Mouse (Mus musculus) frontal cortex, adult 2 months (tissue): ENCODE data around the gene Gm9945. TPM values are rescaled to one million over a fixed set of nuclear protein-coding genes. Genes with fewer than 3 reads are reported as not detected.

Source experiments
- DNase-seq, 2 experiments: peaks; one replicate each; pipeline ENCODE4 v3.0.0; 2022; ENCODE audit warnings: low spot score in 1 of 2; ENCODE audit errors: extremely low spot score in 1 of 2
- polyA plus RNA-seq: library from polyadenylated mRNA; depleted of rRNA; stranded (reverse); fragments of >200 nt; gene quantifications from 2 replicates; pipeline ENCODE4 v1.2.3, GENCODE M21; 2012; rRNA removed

Gene Gm9945
- polyA plus RNA-seq, 1 experiment, result 0.46 TPM

GRCm38 (mm10) chr11:53521120-53521820 lies 41.3 kb downstream of the Gm9945 start:
- DNase-seq, result no peak

- DNase-seq, result no peak
Observed at GRCm38 (mm10) chr11:53521821-53522131, 41.8 kb downstream of the Gm9945 start.

- no peak for DNase-seq
Observed at GRCm38 (mm10) chr11:53522362-53522761, 42.4 kb downstream of the Gm9945 start.

GRCm38 (mm10) chr11:53522930-53523329 lies 43.0 kb downstream of the Gm9945 start:
- DNase-seq, result peak; percentile 74 to 86

- no peak for DNase-seq
Observed at GRCm38 (mm10) chr11:53523545-53524405, 43.8 kb downstream of the Gm9945 start.

- no peak for DNase-seq
Observed at GRCm38 (mm10) chr11:53524905-53525304, 44.9 kb downstream of the Gm9945 start.

- no peak for DNase-seq
Observed at GRCm38 (mm10) chr11:53525461-53525860, 45.5 kb downstream of the Gm9945 start.

GRCm38 (mm10) chr11:53528397-53529252 lies 48.7 kb downstream of the Gm9945 start:
- no peak for DNase-seq

- peak in 1 of 2 experiments; percentile 67 for DNase-seq
Observed at GRCm38 (mm10) chr11:53529253-53529557, 49.2 kb downstream of the Gm9945 start.

- no peak for DNase-seq
Observed at GRCm38 (mm10) chr11:53530001-53530400, 50.0 kb downstream of the Gm9945 start.

Other genes starting within 250 kb of the Gm9945 start
- 82.5 and 92.5 TPM in 2 replicates for gene Hspa4, start 179.7 kb upstream of the Gm9945 start, polyA plus RNA-seq
- gene Zcchc10, start 155.5 kb upstream of the Gm9945 start, polyA plus RNA-seq, result 10.9 and 11.0 TPM in 2 replicates
- gene Aff4, start 129.3 kb upstream of the Gm9945 start, polyA plus RNA-seq, result 42.9 and 48.5 TPM in 2 replicates
- not detected in 2 replicates for gene Leap2, start 57.0 kb upstream of the Gm9945 start, polyA plus RNA-seq
- gene Uqcrq, start 49.3 kb upstream of the Gm9945 start, polyA plus RNA-seq, result 372 and 396 TPM in 2 replicates
- gene Gdf9, start 49.1 kb upstream of the Gm9945 start, polyA plus RNA-seq, result 1.8 and 1.9 TPM in 2 replicates
- 0.08 and 0.10 TPM in 2 replicates for gene Gm10447, start 23.1 kb upstream of the Gm9945 start, polyA plus RNA-seq
- 7.4 and 8.1 TPM in 2 replicates for gene Shroom1, start 23.0 kb upstream of the Gm9945 start, polyA plus RNA-seq
- gene Gm9837, start 9.7 kb upstream of the Gm9945 start, polyA plus RNA-seq, result not detected in 2 replicates
- 42.7 and 43.3 TPM in 2 replicates for gene Sowaha, start 108 bp downstream of the Gm9945 start, polyA plus RNA-seq
- 271 and 280 TPM in 2 replicates for gene Sept8, start 39.1 kb downstream of the Gm9945 start, polyA plus RNA-seq
- 97.5 and 104 TPM in 2 replicates for gene Kif3a, start 87.2 kb downstream of the Gm9945 start, polyA plus RNA-seq
- gene Il4, start 138.5 kb downstream of the Gm9945 start, polyA plus RNA-seq, result not detected in 2 replicates
- not detected in 2 replicates for gene Il13, start 154.5 kb downstream of the Gm9945 start, polyA plus RNA-seq
- 6.9 and 7.1 TPM in 2 replicates for gene Rad50, start 227.2 kb downstream of the Gm9945 start, polyA plus RNA-seq
- gene Il5, start 240.6 kb downstream of the Gm9945 start, polyA plus RNA-seq, result 0.21 and 0.44 TPM in 2 replicates